Mouse (Mus musculus) liver, adult (tissue): ENCODE data around the gene Rnf224.

Experiments used
- GATA4 ChIP-seq: IDR thresholded peaks from 2 replicates; pipeline ENCODE4 v1.6.1; 2014; ENCODE audit warnings: mild to moderate bottlenecking, low read length; ENCODE audit not compliant: insufficient replicate concordance

Gene Rnf224

GRCm38 (mm10) chr2:25194486-25195171, 42.0 kb downstream of the Rnf224 start:
- no peak for TF ChIP-seq GATA4

GRCm38 (mm10) chr2:25194006-25194405, 42.6 kb downstream of the Rnf224 start:
- TF ChIP-seq GATA4 = no peak

GRCm38 (mm10) chr2:25193330-25193770, 43.2 kb downstream of the Rnf224 start:
- no peak for TF ChIP-seq GATA4

- no peak for TF ChIP-seq GATA4
Measured at GRCm38 (mm10) chr2:25187841-25188240, 48.7 kb downstream of the Rnf224 start.

GRCm38 (mm10) chr2:25186575-25186930, 50.0 kb downstream of the Rnf224 start:
- TF ChIP-seq GATA4 = no peak

- no peak for TF ChIP-seq GATA4
Measured at GRCm38 (mm10) chr2:25185625-25186574, 50.7 kb downstream of the Rnf224 start.

GRCm38 (mm10) chr2:25184496-25184895, 52.1 kb downstream of the Rnf224 start:
- no peak for TF ChIP-seq GATA4
